Mouse (Mus musculus) frontal cortex, adult 2 months (tissue): ENCODE measurements around the gene Nxpe3. TPM values are rescaled to one million over a fixed set of nuclear protein-coding genes. Genes with fewer than 3 reads are reported as not detected.

Source experiments
- DNase-seq, 2 experiments: peaks; one replicate each; pipeline ENCODE4 v3.0.0; 2022; ENCODE audit warnings: low spot score in 1 of 2; ENCODE audit errors: extremely low spot score in 1 of 2
- polyA plus RNA-seq: library from polyadenylated mRNA; depleted of rRNA; stranded (reverse); fragments of >200 nt; gene quantifications from 2 replicates; pipeline ENCODE4 v1.2.3, GENCODE M21; 2012; rRNA removed

Nxpe3 gene
- 5.9 and 6.0 TPM in 2 replicates for polyA plus RNA-seq

GRCm38 (mm10) chr16:55894893-55895650 is at the start of gene Nxpe3:
Gene Nxpe3 (minus strand): TSS chr16:55895285.
- DNase-seq = peak; percentile 84 to 91

- no peak for DNase-seq
These were observed 45.7 kb upstream of the Nxpe3 start for GRCm38 (mm10) chr16:55940781-55941180.

- no peak for DNase-seq
These were observed 44.6 kb upstream of the Nxpe3 start for GRCm38 (mm10) chr16:55939703-55940102.

GRCm38 (mm10) chr16:55938761-55939160 is 43.7 kb upstream of the Nxpe3 start:
- DNase-seq = no peak

GRCm38 (mm10) chr16:55934453-55935037 is 39.5 kb upstream of the Nxpe3 start, which contains the start of gene Cep97:
Gene Cep97 (minus strand): TSS chr16:55934855.
- DNase-seq = peak; percentile 94 to 95

GRCm38 (mm10) chr16:55933681-55934343 is 38.7 kb upstream of the Nxpe3 start:
- DNase-seq = peak; percentile 8 to 51

- DNase-seq = no peak
These were observed 28.9 kb upstream of the Nxpe3 start for GRCm38 (mm10) chr16:55924010-55924409.

GRCm38 (mm10) chr16:55922079-55922478 is 27.0 kb upstream of the Nxpe3 start:
- peak in 1 of 2 experiments; percentile 13 for DNase-seq

GRCm38 (mm10) chr16:55914716-55915115 is 19.6 kb upstream of the Nxpe3 start:
- no peak for DNase-seq

- no peak for DNase-seq
These were observed 15.2 kb upstream of the Nxpe3 start for GRCm38 (mm10) chr16:55910208-55910793.

GRCm38 (mm10) chr16:55906928-55907679 is 12.0 kb upstream of the Nxpe3 start:
- no peak for DNase-seq

- no peak for DNase-seq
These were observed 10.3 kb upstream of the Nxpe3 start for GRCm38 (mm10) chr16:55905370-55905769.

GRCm38 (mm10) chr16:55901839-55902756 is 7.0 kb upstream of the Nxpe3 start:
- DNase-seq = no peak

- DNase-seq = no peak
These were observed 3.4 kb upstream of the Nxpe3 start for GRCm38 (mm10) chr16:55898385-55899002.

GRCm38 (mm10) chr16:55895651-55896095 is 588 bp upstream of the Nxpe3 start:
- no peak for DNase-seq

GRCm38 (mm10) chr16:55894536-55894892 is 571 bp downstream of the Nxpe3 start:
- DNase-seq = peak in 1 of 2 experiments; percentile 25

- no peak for DNase-seq
These were observed 1.5 kb downstream of the Nxpe3 start for GRCm38 (mm10) chr16:55893410-55894107.

- DNase-seq = no peak
These were observed 2.6 kb downstream of the Nxpe3 start for GRCm38 (mm10) chr16:55892484-55892883.
